In the genomic region with DNA sequence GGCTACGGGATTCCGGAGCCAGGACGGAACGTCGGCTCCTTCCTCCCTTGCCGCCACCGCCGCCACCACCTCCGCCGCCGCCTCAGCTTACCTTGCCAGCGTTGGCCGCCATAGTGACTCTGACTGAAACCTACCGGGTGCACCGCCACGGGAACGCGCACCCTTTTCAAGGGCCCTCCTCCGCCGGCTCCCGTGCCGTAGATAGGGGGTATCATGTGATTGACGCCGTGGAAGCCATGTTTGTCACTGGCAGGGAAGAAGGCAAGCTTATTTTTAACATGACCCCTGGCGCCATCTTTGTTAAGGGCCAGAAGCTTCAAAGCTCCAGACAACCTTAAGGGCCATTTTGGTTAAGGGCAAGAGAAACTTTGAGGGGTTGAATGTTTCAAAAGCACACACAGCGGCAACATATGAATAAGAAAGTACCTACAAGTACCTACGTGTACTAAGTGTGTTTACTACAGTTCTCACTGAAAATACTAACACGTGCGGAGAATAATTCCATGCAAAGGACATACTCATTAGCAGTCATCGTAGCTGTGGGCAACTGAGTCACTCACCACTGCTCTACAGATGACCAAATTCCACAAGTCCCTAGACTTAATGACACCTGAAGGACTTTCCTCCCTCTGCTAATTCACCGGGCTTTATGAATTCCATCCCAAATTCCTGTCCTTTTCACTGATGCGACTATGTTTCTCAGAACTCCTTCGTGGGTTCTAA, we compare ENCODE assay signal across 8 mouse cellular contexts. TPM values are rescaled to one million over a fixed set of nuclear protein-coding genes. Genes with fewer than 3 reads are reported as not detected.
DNase-seq lines count a peak whose midpoint lies in the region; ATAC-seq and TF ChIP-seq lines count a peak whose summit lies in the region.

Gene Slmap (minus strand): TSS at position 175 of the 723 bp plus-strand sequence.

- no peak for TF ChIP-seq CTCF in bone marrow macrophage, adult 2 months (IDR thresholded peaks at IDR 0.05; ENCODE audit: low read depth, low read length)
- TF ChIP-seq CTCF in embryonic fibroblast, embryonic 13.5 days (IDR thresholded peaks at IDR 0.05; ENCODE audit: borderline replicate concordance, insufficient read depth, low read length): no peak

- H3K4me2 ChIP-seq in kidney, embryonic 14.5 days (replicated peaks; ENCODE audit: low read depth, low read length): peak within 1 kb of the TSS; percentile 71
- H3K4me2 ChIP-seq in limb, embryonic 15.5 days: peak within 1 kb of the TSS; percentile 80

- peaks cover 17% of the 10 kb centered on the region for H3K4me1 ChIP-seq in bone marrow macrophage, adult 2 months (ENCODE audit: control insufficient read depth, insufficient read depth, low read length)
- H3K4me1 ChIP-seq in embryonic fibroblast, embryonic 13.5 days (ENCODE audit: control insufficient read depth, insufficient read depth, low read length): peaks cover 3% of the 10 kb centered on the region
- H3K4me1 ChIP-seq in kidney, embryonic 14.5 days (ENCODE audit: control insufficient read depth, insufficient read depth, low read length): peaks cover 14% of the 10 kb centered on the region
- peaks cover 13% of the 10 kb centered on the region for H3K4me1 ChIP-seq in limb, embryonic 15.5 days

- peak within 1 kb of the TSS; percentile 53 for H3K27ac ChIP-seq in bone marrow macrophage, adult 2 months (ENCODE audit: insufficient read depth, low read depth, low read length)
- peak within 1 kb of the TSS; percentile 36 for H3K27ac ChIP-seq in embryonic fibroblast, embryonic 13.5 days (ENCODE audit: insufficient read depth, low read length)
- H3K27ac ChIP-seq in kidney, embryonic 14.5 days (ENCODE audit: low read depth, low read length): peak within 1 kb of the TSS; percentile 84
- peak within 1 kb of the TSS; percentile 84 for H3K27ac ChIP-seq in limb, embryonic 15.5 days

- DNase-seq in A20 (ENCODE audit: low read depth, low spot score): peak; percentile 99
- DNase-seq in heart, adult 9 months (ENCODE audit: low spot score in 2 of 2): peak; percentile 98 to 99
- peak; percentile 93 to 96 for DNase-seq in monocyte, adult 2 months (ENCODE audit: low read depth in 1 of 2, low spot score in 2 of 2)
- DNase-seq in spleen, postnatal 36 days (ENCODE audit: low spot score in 2 of 2): peak; percentile 98 to 99

- H3K36me3 ChIP-seq in kidney, embryonic 14.5 days (ENCODE audit: control insufficient read depth, insufficient read depth, low read length): no peaks in the 10 kb centered on the region; the same call in 1 of the 2 replicates
- H3K36me3 ChIP-seq in limb, embryonic 15.5 days: no peaks in the 10 kb centered on the region

- peak within 1 kb of the TSS; percentile 96 for H3K9ac ChIP-seq in kidney, embryonic 14.5 days (ENCODE audit: low read depth, low read length)
- H3K9ac ChIP-seq in limb, embryonic 15.5 days: peak within 1 kb of the TSS; percentile 85

- TF ChIP-seq POLR2A in bone marrow macrophage, adult 2 months (IDR thresholded peaks at IDR 0.05; ENCODE audit: borderline replicate concordance, low read depth, low read length): no peak
- TF ChIP-seq POLR2A in embryonic fibroblast, embryonic 13.5 days (IDR thresholded peaks at IDR 0.05; ENCODE audit: low read depth, low read length): peak; percentile 89

- H3K27me3 ChIP-seq in kidney, embryonic 14.5 days (ENCODE audit: control insufficient read depth, insufficient read depth, low read length): no peaks in the 10 kb centered on the region
- no peaks in the 10 kb centered on the region for H3K27me3 ChIP-seq in limb, embryonic 15.5 days

- WGBS in kidney, embryonic 14.5 days: 13% methylated on average over 33 of the region's 33 CpGs
- 14% methylated on average over 28 of the region's 33 CpGs for WGBS in limb, embryonic 15.5 days

- no peaks in the 10 kb centered on the region for H3K9me3 ChIP-seq in kidney, embryonic 14.5 days (ENCODE audit: control insufficient read depth, low read length)
- H3K9me3 ChIP-seq in limb, embryonic 15.5 days: no peaks in the 10 kb centered on the region

- H3K4me3 ChIP-seq in bone marrow macrophage, adult 2 months (ENCODE audit: insufficient read depth, low read length): peak within 1 kb of the TSS; percentile 90
- peak within 1 kb of the TSS; percentile 58 for H3K4me3 ChIP-seq in embryonic fibroblast, embryonic 13.5 days (ENCODE audit: insufficient read depth, low read length)
- peak within 1 kb of the TSS; percentile 97 for H3K4me3 ChIP-seq in kidney, embryonic 14.5 days (ENCODE audit: low read length)
- H3K4me3 ChIP-seq in limb, embryonic 15.5 days: peak within 1 kb of the TSS; percentile 94

- ATAC-seq in kidney, embryonic 14.5 days (ENCODE audit: low FRiP score, low TSS enrichment): peak; percentile 91
- ATAC-seq in limb, embryonic 15.5 days (ENCODE audit: insufficient number of reproducible peaks, low FRiP score, low TSS enrichment, low read depth): peak; percentile 94

RNA-seq across cellular contexts. Expression of gene Slmap, which starts in this region (rescaled TPM):
- polyA plus RNA-seq in bone marrow macrophage, adult 2 months (2012; ENCODE audit: insufficient read depth, insufficient read length, missing spikeins): 70.1 and 78.0 TPM in 2 replicates
- polyA plus RNA-seq in embryonic fibroblast, embryonic 13.5 days (2011; ENCODE audit: insufficient read length, low read depth, missing spikeins): 109 and 124 TPM in 2 replicates
- 19.5 and 26.8 TPM in 2 replicates for polyA plus RNA-seq in kidney, embryonic 14.5 days (2014; fragmentation: Nextera tagmentation; extraction: Ambion mirVana)
- 18.8 and 20.2 TPM in 2 replicates for polyA plus RNA-seq in limb, embryonic 15.5 days (2015; fragmentation: Nextera tagmentation; extraction: Ambion mirVana)

Comparison
In these comparisons a context has a peak if more than half of its experiments do, and no peak if none do; other contexts are left out.
1. Peak in every context shown above with its lines: DNase-seq, ATAC-seq, H3K4me3 ChIP-seq and H3K27ac ChIP-seq.